Mouse (Mus musculus): ENCODE measurements around the gene Sap18b.

- no peak for TF ChIP-seq POLR2A (IDR thresholded peaks at IDR 0.05; ENCODE audit: insufficient read depth, low read depth, low read length)
- no peak for TF ChIP-seq CTCF (IDR thresholded peaks at IDR 0.05; ENCODE audit: insufficient read depth, low read depth, low read length)
These were observed 25.2 kb downstream of the Sap18b start for GRCm38 (mm10) chr8:95850326-95850725.

Measured in olfactory bulb, adult 2 months (tissue).